Mouse (Mus musculus): ENCODE measurements around the gene Smc3.

The Smc3 gene

GRCm38 (mm10) chr19:53599757-53600539, at the start of gene Smc3:
TSS of gene Smc3 (plus strand) at chr19:53600398.
- DNase-seq (ENCODE audit: extremely low spot score, low spot score), result peak; percentile 99

GRCm38 (mm10) chr19:53550972-53551371, 49.2 kb upstream of the Smc3 start:
- no peak for DNase-seq (ENCODE audit: extremely low spot score, low spot score)

GRCm38 (mm10) chr19:53552216-53552786, 47.9 kb upstream of the Smc3 start:
- DNase-seq (ENCODE audit: extremely low spot score, low spot score), result no peak

GRCm38 (mm10) chr19:53552795-53553194, 47.4 kb upstream of the Smc3 start:
- DNase-seq (ENCODE audit: extremely low spot score, low spot score), result no peak

GRCm38 (mm10) chr19:53554402-53554801, 45.8 kb upstream of the Smc3 start:
- no peak for DNase-seq (ENCODE audit: extremely low spot score, low spot score)

GRCm38 (mm10) chr19:53554981-53555616, 45.1 kb upstream of the Smc3 start:
- no peak for DNase-seq (ENCODE audit: extremely low spot score, low spot score)

- no peak for DNase-seq (ENCODE audit: extremely low spot score, low spot score)
Measured at GRCm38 (mm10) chr19:53556841-53557240, 43.4 kb upstream of the Smc3 start.

GRCm38 (mm10) chr19:53557267-53557936, 42.8 kb upstream of the Smc3 start:
- DNase-seq (ENCODE audit: extremely low spot score, low spot score), result peak; percentile 30

GRCm38 (mm10) chr19:53560436-53560835, 39.8 kb upstream of the Smc3 start:
- no peak for DNase-seq (ENCODE audit: extremely low spot score, low spot score)

- DNase-seq (ENCODE audit: extremely low spot score, low spot score), result no peak
Measured at GRCm38 (mm10) chr19:53564174-53564573, 36.0 kb upstream of the Smc3 start.

GRCm38 (mm10) chr19:53565565-53566277, 34.5 kb upstream of the Smc3 start:
- no peak for DNase-seq (ENCODE audit: extremely low spot score, low spot score)

GRCm38 (mm10) chr19:53567864-53568263, 32.3 kb upstream of the Smc3 start:
- no peak for DNase-seq (ENCODE audit: extremely low spot score, low spot score)

GRCm38 (mm10) chr19:53568553-53568952, 31.6 kb upstream of the Smc3 start:
- no peak for DNase-seq (ENCODE audit: extremely low spot score, low spot score)

- DNase-seq (ENCODE audit: extremely low spot score, low spot score), result no peak
Measured at GRCm38 (mm10) chr19:53571056-53571455, 29.1 kb upstream of the Smc3 start.

GRCm38 (mm10) chr19:53571501-53572428, 28.4 kb upstream of the Smc3 start:
- DNase-seq (ENCODE audit: extremely low spot score, low spot score), result no peak

GRCm38 (mm10) chr19:53572607-53573006, 27.6 kb upstream of the Smc3 start:
- no peak for DNase-seq (ENCODE audit: extremely low spot score, low spot score)

GRCm38 (mm10) chr19:53573151-53573550, 27.0 kb upstream of the Smc3 start:
- DNase-seq (ENCODE audit: extremely low spot score, low spot score), result no peak

- DNase-seq (ENCODE audit: extremely low spot score, low spot score), result no peak
Measured at GRCm38 (mm10) chr19:53574131-53574530, 26.1 kb upstream of the Smc3 start.

- DNase-seq (ENCODE audit: extremely low spot score, low spot score), result no peak
Measured at GRCm38 (mm10) chr19:53574546-53574945, 25.7 kb upstream of the Smc3 start.

GRCm38 (mm10) chr19:53575296-53576010, 24.7 kb upstream of the Smc3 start:
- DNase-seq (ENCODE audit: extremely low spot score, low spot score), result no peak
